In genomic region chr17:47597261-47597660, GRCm38 (mm10) we compare ENCODE assay signal across 8 mouse cellular contexts. TPM values are rescaled to one million over a fixed set of nuclear protein-coding genes. Genes with fewer than 3 reads are reported as not detected.
DNase-seq lines count a peak whose midpoint lies in the region; ATAC-seq and TF ChIP-seq lines count a peak whose summit lies in the region.

No protein-coding gene starts in this region.

- no peaks in the 10 kb centered on the region for H3K27me3 ChIP-seq in kidney, embryonic 15.5 days
- H3K27me3 ChIP-seq in hindbrain, embryonic 10.5 days (ENCODE audit: insufficient read depth, poor library complexity, severe bottlenecking): no peaks in the 10 kb centered on the region
- H3K27me3 ChIP-seq in liver, embryonic 16.5 days (ENCODE audit: control insufficient read depth, insufficient read depth, low read depth, low read length): no peaks in the 10 kb centered on the region

- WGBS in kidney, embryonic 15.5 days: 59% methylated on average over 13 of the region's 13 CpGs
- WGBS in hindbrain, embryonic 10.5 days: 76% methylated on average over 13 of the region's 13 CpGs
- 57% methylated on average over 13 of the region's 13 CpGs for WGBS in liver, embryonic 16.5 days (ENCODE audit: insufficient replicate concordance)

- H3K9me3 ChIP-seq in kidney, embryonic 15.5 days (replicated peaks): no peaks in the 10 kb centered on the region
- H3K9me3 ChIP-seq in hindbrain, embryonic 10.5 days: no peaks in the 10 kb centered on the region
- H3K9me3 ChIP-seq in liver, embryonic 16.5 days (replicated peaks; ENCODE audit: control insufficient read depth, low read length): no peaks in the 10 kb centered on the region

- intact Hi-C loops in left cerebral cortex, adult 2 months (cut with DNase I): no loop called here

- no peak for TF ChIP-seq CTCF in left cerebral cortex, adult 2 months (IDR thresholded peaks at IDR 0.05)

- peak overlapping the region; percentile 91 for H3K9ac ChIP-seq in kidney, embryonic 15.5 days
- H3K9ac ChIP-seq in liver, embryonic 16.5 days (ENCODE audit: low read depth, low read length): peak overlapping the region; percentile 78

- no peak for ATAC-seq in kidney, embryonic 15.5 days (replicated peaks; ENCODE audit: low FRiP score)
- no peak for ATAC-seq in liver, embryonic 16.5 days (ENCODE audit: low read depth)

- H3K4me3 ChIP-seq in kidney, embryonic 15.5 days (replicated peaks): peak overlapping the region; percentile 93
- peak overlapping the region; percentile 30 for H3K4me3 ChIP-seq in hindbrain, embryonic 10.5 days
- peak overlapping the region; percentile 69 for H3K4me3 ChIP-seq in liver, embryonic 16.5 days (ENCODE audit: low read depth, low read length)
- H3K4me3 ChIP-seq in left cerebral cortex, adult 2 months: no peak overlapping the region

- H3K27ac ChIP-seq in kidney, embryonic 15.5 days: peak overlapping the region; percentile 98
- H3K27ac ChIP-seq in hindbrain, embryonic 10.5 days: peak overlapping the region; percentile 90; the same call in 1 of the 2 replicates
- H3K27ac ChIP-seq in liver, embryonic 16.5 days (ENCODE audit: low read length): peak overlapping the region; percentile 95
- no peak overlapping the region for H3K27ac ChIP-seq in left cerebral cortex, adult 2 months

- peaks cover 56% of the 10 kb centered on the region for H3K36me3 ChIP-seq in kidney, embryonic 15.5 days
- peaks cover 62% of the 10 kb centered on the region for H3K36me3 ChIP-seq in hindbrain, embryonic 10.5 days
- H3K36me3 ChIP-seq in liver, embryonic 16.5 days (ENCODE audit: control insufficient read depth, insufficient read depth): peaks cover 50% of the 10 kb centered on the region

- H3K4me1 ChIP-seq in kidney, embryonic 15.5 days: peaks cover 58% of the 10 kb centered on the region
- peaks cover 50% of the 10 kb centered on the region for H3K4me1 ChIP-seq in hindbrain, embryonic 10.5 days (replicated peaks)
- H3K4me1 ChIP-seq in liver, embryonic 16.5 days (ENCODE audit: control insufficient read depth, low read depth, low read length): peaks cover 59% of the 10 kb centered on the region

- peak overlapping the region; percentile 86 for H3K4me2 ChIP-seq in kidney, embryonic 15.5 days
- peak overlapping the region; percentile 72 for H3K4me2 ChIP-seq in liver, embryonic 16.5 days (ENCODE audit: low read depth, low read length)

- no peak for DNase-seq in kidney, postnatal 36 days
- DNase-seq in adrenal gland, postnatal 14 days: peak; percentile 36
- no peak for DNase-seq in hindbrain, embryonic 10.5 days (ENCODE audit: low spot score)
- DNase-seq in ovary, postnatal 14 days (ENCODE audit: low spot score): no peak
- no peak for DNase-seq in left cerebral cortex, adult 2 months (ENCODE audit: extremely low spot score in 1 of 2, low spot score in 2 of 2)
- DNase-seq in gastrocnemius, postnatal 25 days: no peak

RNA-seq across cellular contexts. Expression of gene Bysl, which starts 14.0 kb away (rescaled TPM):
- polyA plus RNA-seq in kidney, embryonic 15.5 days (2015; fragmentation: Nextera tagmentation; extraction: Ambion mirVana): 23.8 and 26.5 TPM in 2 replicates
- total RNA-seq in adrenal gland, postnatal 14 days (2021): 19.7 and 21.6 TPM in 2 replicates
- 39.0 and 40.6 TPM in 2 replicates for polyA plus RNA-seq in hindbrain, embryonic 10.5 days (2016; fragmentation: Nextera tagmentation; extraction: Ambion mirVana)
- 12.5 and 12.7 TPM in 2 replicates for polyA plus RNA-seq in liver, embryonic 16.5 days (2015; fragmentation: Nextera tagmentation; extraction: Ambion mirVana)
- total RNA-seq in left cerebral cortex, adult 2 months (2021): 10 to 100 TPM; 18.1 to 18.8 TPM
- total RNA-seq in gastrocnemius, postnatal 25 days (2021): 10 to 100 TPM; 12.1 to 13.8 TPM

RNA-seq across cellular contexts. Expression of gene Med20, which starts 14.1 kb away (rescaled TPM):
- 45.7 TPM in 2 replicates for polyA plus RNA-seq in kidney, embryonic 15.5 days (2015; fragmentation: Nextera tagmentation; extraction: Ambion mirVana)
- 39.3 and 39.8 TPM in 2 replicates for total RNA-seq in adrenal gland, postnatal 14 days (2021)
- polyA plus RNA-seq in hindbrain, embryonic 10.5 days (2016; fragmentation: Nextera tagmentation; extraction: Ambion mirVana): 41.2 and 45.9 TPM in 2 replicates
- 22.3 and 22.4 TPM in 2 replicates for polyA plus RNA-seq in liver, embryonic 16.5 days (2015; fragmentation: Nextera tagmentation; extraction: Ambion mirVana)
- total RNA-seq in left cerebral cortex, adult 2 months (2021): 10 to 100 TPM; 29.3 to 33.3 TPM
- total RNA-seq in gastrocnemius, postnatal 25 days (2021): 10 to 100 TPM; 16.0 to 16.2 TPM

RNA-seq across cellular contexts. Expression of gene Gm20517, which starts 14.1 kb away (rescaled TPM):
- 0.81 and 1.4 TPM in 2 replicates for polyA plus RNA-seq in kidney, embryonic 15.5 days (2015; fragmentation: Nextera tagmentation; extraction: Ambion mirVana)
- 3.0 and 3.3 TPM in 2 replicates for total RNA-seq in adrenal gland, postnatal 14 days (2021)
- 1.9 and 2.1 TPM in 2 replicates for polyA plus RNA-seq in hindbrain, embryonic 10.5 days (2016; fragmentation: Nextera tagmentation; extraction: Ambion mirVana)
- polyA plus RNA-seq in liver, embryonic 16.5 days (2015; fragmentation: Nextera tagmentation; extraction: Ambion mirVana): 0.97 and 1.1 TPM in 2 replicates
- 1 to 10 TPM; 7.1 TPM for total RNA-seq in left cerebral cortex, adult 2 months (2021)
- total RNA-seq in gastrocnemius, postnatal 25 days (2021): 1 to 10 TPM; 2.3 to 2.5 TPM

RNA-seq across cellular contexts. Expression of gene Usp49, which starts 33.2 kb away (rescaled TPM):
- 4.6 and 5.0 TPM in 2 replicates for polyA plus RNA-seq in kidney, embryonic 15.5 days (2015; fragmentation: Nextera tagmentation; extraction: Ambion mirVana)
- total RNA-seq in adrenal gland, postnatal 14 days (2021): 6.8 and 7.8 TPM in 2 replicates
- polyA plus RNA-seq in hindbrain, embryonic 10.5 days (2016; fragmentation: Nextera tagmentation; extraction: Ambion mirVana): 6.7 and 8.4 TPM in 2 replicates
- polyA plus RNA-seq in liver, embryonic 16.5 days (2015; fragmentation: Nextera tagmentation; extraction: Ambion mirVana): 2.9 and 3.6 TPM in 2 replicates
- total RNA-seq in left cerebral cortex, adult 2 months (2021): 10 to 100 TPM in 1 of 2 experiments, 1 to 10 TPM in 1; 9.6 to 13.1 TPM
- total RNA-seq in gastrocnemius, postnatal 25 days (2021): 1 to 10 TPM; 2.2 to 2.8 TPM
